Mouse (Mus musculus) thymus, postnatal 14 days (tissue): Measurements from ENCODE around the gene Olfr78.

Experiments
- DNase-seq: peaks from one replicate; pipeline ENCODE4 v3.0.0; 2021

Olfr78 gene

DNA sequence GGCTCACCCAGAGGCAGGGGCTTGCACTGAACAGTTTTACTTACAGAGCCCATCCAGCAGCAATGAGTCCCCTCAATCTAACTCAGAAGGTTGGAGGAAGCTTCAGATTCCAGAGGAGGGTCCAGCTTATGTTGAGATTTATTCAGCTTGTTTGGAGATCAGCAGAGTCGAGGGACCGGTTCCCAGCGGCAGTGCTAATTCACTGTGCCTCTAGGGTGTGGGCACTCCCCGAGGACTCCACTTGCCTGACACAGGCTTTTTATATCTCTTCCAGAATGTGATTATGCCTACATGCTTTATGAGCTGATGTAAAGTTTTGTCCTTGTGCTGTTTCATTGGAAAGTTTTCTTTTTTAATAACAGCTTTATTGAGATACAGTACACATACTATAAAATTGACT, at the start of gene Olfr78, which contains the start of gene Olfr560:
Gene Olfr78 (minus strand): TSS at position 206 of the 400 bp plus-strand sequence.
Gene Olfr560 (minus strand): TSS at position 101 of the 400 bp plus-strand sequence.
- DNase-seq, result no peak

DNA sequence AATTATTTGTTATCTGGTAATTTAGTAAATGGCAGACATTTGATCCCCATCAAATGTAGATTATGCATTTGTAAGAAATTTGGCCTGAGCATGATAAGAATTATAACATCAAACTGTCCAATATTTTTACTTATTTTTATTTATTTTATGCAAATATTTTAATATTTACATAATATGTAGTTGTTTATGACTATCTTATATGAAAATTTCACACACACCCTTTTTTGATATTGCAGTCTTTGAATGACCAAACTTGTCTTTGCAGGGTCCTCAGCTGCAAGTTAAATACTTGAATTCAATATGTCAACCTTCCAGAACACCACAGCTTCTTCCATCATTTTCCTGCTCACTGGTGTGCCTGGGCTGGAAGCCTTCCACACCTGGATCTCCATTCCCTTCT, 43.9 kb upstream of the Olfr78 start, which contains the start of gene Olfr564:
Gene Olfr564 (plus strand): TSS at position 301 of the 400 bp plus-strand sequence.
- no peak for DNase-seq

DNA sequence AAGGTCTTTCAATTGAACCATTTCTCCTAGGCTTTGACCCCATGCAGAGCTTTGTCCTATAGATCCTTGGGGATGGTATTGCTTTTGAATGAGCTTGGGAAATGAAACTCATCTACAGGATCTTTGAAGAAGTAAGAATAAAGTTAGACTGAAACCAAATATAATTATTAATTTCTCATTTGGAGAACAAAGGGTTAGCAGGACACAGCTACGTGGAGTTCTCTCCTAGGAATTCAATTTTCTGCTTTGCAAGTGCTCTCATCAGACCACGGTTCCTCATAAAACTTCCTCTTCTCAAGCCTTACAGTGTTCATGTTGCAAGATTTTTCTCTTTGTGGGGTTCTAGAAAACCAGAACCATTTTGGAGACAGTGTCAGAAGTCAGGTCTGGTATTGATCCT, 11.7 kb upstream of the Olfr78 start, which contains the start of gene Olfr561:
Gene Olfr561 (plus strand): TSS at position 301 of the 400 bp plus-strand sequence.
- no peak for DNase-seq

DNA sequence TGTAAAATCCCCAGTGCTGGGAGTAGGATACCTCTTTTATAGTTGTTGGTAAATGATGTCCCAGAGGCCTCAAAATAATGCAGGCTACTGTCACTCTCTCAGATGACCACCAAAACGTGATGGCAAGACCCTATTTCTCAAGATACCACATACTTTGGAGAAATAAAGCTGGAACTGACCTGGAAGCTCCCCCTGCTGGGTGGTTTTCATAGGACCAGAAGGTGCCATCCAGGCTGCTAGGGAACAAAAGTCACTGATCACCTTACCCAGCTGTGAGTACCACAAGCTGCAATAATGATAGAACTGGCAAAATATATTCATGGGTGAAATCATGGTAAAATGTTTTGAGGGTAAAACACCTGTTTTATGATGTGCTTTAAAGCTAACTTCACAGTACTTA, 7.2 kb downstream of the Olfr78 start:
- DNase-seq, result no peak

- no peak for DNase-seq
Observed at GRCm38 (mm10) chr7:102737705-102738104, 21.6 kb downstream of the Olfr78 start.

GRCm38 (mm10) chr7:102733793-102734192, 25.5 kb downstream of the Olfr78 start:
- no peak for DNase-seq

GRCm38 (mm10) chr7:102727391-102727790, 31.9 kb downstream of the Olfr78 start, which contains the start of gene Olfr559:
Gene Olfr559, minus strand, starts transcription at chr7:102727491.
- DNase-seq, result no peak

DNA sequence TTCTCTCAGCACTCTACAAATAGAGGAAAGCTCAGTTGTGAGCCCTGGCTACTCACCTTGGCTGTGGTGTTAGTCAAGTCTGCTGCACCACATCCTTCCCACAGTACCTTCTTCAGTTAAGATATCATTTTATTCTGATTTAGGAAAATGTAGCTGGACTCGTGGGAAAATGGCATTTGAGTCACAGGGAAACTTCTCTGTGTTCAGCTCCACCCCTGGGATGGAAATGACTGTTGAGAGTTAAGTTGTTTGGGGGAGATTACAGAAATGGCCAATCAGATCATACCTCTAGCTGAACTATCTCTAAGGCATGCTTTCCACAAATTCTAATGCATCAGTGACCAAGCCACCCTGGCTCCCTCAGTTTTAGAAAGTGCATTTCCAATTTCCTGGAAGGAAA, 40.3 kb downstream of the Olfr78 start, which contains the start of gene Olfr33:
Gene Olfr33 (minus strand): TSS at position 101 of the 400 bp plus-strand sequence.
- DNase-seq, result no peak

- no peak for DNase-seq
Observed at GRCm38 (mm10) chr7:102701915-102702314, 57.4 kb downstream of the Olfr78 start, which contains the start of gene Olfr558. Gene Olfr558, plus strand, starts transcription at chr7:102702215.

GRCm38 (mm10) chr7:102698461-102698860, 60.8 kb downstream of the Olfr78 start:
- no peak for DNase-seq

DNA sequence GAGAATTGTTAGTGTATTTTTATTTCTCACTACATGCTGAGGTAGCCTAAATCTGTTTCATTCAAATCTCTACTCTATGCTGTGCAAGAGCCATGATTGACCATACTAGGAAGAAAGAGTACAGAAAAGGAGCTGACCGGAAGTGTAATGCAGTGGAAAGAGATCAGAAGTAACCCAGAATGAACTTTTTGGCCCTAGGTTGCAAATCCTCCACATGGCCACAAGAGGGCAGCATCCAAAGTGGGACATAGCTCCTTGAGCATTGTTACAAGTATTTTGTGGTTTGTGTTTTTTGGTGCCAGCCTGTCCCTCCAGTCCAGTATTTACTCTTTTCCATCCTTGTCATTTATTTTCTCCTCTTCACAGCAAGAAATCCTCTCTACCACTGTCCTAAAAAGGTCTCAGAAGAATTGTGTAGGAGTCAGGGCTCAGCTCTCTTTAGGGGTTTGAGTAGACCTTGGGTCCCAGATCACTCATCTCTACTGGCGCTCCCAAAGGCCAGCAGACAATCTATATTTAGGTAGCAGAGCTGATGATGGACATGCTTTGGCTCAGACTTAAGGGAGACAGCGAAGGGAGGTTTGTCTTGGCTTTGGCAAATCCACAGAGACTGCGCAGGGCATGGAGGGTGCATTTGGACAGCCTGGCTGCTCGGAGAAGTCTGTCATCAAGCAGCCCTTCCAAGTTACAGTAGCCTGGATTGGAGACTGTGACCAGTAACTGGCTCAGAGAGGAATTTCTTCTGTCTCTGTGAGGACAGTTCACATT, 63.7 kb downstream of the Olfr78 start, which contains the start of gene Olfr557:
Gene Olfr557 (plus strand): TSS at position 553 of the 768 bp plus-strand sequence.
- DNase-seq, result peak; percentile 46
